Mouse (Mus musculus) skeletal muscle tissue, adult 2 months (tissue): Measurements from ENCODE around the gene Lrp2.

Source experiments
- DNase-seq: peaks from one replicate; pipeline ENCODE4 v3.0.0-alpha.2; 2012; ENCODE audit warnings: low read depth, low spot score

Lrp2 gene

DNA sequence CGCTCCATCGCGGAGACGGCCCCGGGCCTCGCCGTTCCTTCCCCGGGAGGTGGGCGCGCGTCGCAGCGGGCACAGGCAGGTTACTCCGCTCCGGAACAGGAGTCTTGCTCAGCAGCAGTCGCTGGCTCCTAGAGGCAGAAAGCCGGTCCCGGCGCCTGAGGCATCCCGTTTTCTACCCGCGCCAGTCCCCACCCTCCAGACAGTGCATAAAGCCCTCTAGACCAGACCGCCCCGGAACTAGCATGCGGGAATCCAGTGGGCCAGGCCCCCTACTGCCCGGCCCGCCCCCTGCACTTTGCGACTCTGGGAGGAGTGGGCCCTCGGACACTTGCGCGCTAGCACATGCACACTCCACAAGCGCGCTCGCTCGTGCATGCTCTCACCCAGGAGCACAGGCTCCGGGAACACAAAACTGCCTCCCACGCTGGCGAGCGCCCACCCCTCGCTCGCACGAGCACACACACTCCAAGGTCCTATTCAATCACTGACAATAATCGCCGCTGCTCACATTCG, at the start of gene Lrp2:
Lrp2 (minus strand) TSS at position 180 of the 513 bp plus-strand sequence.
- DNase-seq: no peak

DNA sequence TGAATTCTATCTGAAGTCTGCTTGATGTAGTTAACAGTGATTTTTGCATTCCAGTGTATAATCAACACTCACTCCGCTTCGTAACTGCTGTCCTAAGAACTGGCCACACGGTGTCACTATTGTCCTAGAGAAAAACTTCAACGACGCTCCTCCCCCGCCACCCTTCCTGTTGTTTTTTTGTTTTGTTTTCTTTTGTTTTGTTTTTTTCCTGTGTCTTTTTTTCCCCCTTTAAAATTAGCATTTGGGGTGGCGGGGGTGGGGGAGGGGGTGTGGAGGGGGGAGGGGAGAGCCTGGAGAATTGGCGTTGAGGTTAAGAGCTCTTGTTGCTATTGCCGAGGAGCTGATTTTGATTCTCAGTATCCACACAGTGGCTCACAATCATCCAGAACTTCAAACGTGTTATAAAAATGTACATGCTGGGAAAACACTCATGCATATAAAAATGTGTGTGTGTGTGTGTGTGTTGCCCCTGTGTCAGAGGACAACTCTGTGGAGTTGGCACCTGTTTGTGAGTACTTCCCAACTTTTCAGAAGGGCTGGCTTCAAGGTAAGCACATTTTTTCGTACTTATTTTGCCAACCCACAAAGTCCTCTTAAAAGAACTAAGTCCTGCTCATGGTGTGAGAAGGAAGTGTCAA, 49.3 kb upstream of the Lrp2 start:
- no peak for DNase-seq

DNA sequence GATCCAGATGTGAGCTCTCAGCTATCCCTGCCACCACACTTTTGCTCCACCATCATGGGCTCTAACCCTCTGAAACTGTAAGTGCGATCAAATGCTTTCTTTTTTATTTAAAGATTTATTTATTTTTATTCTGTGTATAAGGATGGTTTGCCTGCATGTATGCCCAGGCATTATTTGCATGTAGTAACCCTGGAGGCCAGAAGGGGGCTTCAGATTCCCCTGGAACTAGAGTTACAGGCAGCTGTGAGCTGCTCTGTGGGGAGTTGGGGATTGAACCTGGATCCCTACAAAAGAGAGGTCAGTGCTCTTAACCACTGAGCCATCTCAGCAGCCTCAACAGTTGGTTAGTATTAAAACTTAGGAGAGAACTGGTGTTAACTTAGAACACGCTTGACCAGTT, 45.6 kb upstream of the Lrp2 start:
- DNase-seq: no peak

DNA sequence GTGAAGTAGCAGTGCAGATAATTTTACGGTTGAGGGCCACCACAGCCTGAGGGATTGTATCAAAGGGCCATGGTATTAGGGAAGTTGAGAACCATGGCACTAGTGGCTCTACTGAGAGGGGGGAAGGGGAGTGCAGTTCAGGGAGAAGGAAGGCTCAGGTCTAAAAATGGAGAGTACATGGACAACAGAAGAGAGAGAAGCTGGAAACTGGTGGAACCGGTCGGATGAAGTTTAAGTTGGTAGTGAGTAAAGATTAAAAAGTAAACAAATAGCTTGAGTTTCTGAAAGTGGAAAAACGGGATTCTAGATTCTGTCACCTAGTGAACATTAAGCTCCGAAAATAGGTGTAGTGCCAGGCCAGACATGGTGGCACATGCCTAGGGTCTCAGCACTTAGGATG, 44.9 kb upstream of the Lrp2 start:
- DNase-seq: no peak

- DNase-seq: no peak
These were observed 44.0 kb upstream of the Lrp2 start for GRCm38 (mm10) chr2:69629914-69630313.

- DNase-seq: no peak
These were observed 43.4 kb upstream of the Lrp2 start for GRCm38 (mm10) chr2:69629215-69629614.

DNA sequence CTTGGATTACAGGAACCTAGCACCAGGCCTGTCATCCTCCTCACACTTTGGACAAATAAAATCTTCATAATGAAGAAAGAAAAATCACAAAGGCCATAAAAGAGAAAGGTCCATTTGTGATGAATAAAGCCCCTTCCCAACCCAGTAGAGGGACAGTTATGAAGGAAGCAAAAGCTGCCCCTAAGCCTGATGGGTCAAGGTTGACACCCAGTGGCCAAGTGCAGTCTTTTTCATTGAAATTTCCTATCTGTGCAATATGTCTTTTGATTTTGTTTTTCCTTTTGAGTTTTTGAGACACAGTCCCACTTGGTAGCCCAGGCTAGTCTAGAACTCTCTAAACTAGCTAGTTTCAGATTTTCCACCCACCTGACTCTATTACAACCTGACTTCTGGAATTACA, 33.4 kb upstream of the Lrp2 start:
- no peak for DNase-seq

- DNase-seq: no peak
These were observed 32.5 kb upstream of the Lrp2 start for GRCm38 (mm10) chr2:69618336-69618735.

- no peak for DNase-seq
These were observed 27.4 kb upstream of the Lrp2 start for GRCm38 (mm10) chr2:69613237-69613636.

- no peak for DNase-seq
These were observed 26.9 kb upstream of the Lrp2 start for GRCm38 (mm10) chr2:69612716-69613115.

- no peak for DNase-seq
These were observed 26.4 kb upstream of the Lrp2 start for GRCm38 (mm10) chr2:69612237-69612636.

GRCm38 (mm10) chr2:69606621-69607020, 20.8 kb upstream of the Lrp2 start:
- DNase-seq: no peak

DNA sequence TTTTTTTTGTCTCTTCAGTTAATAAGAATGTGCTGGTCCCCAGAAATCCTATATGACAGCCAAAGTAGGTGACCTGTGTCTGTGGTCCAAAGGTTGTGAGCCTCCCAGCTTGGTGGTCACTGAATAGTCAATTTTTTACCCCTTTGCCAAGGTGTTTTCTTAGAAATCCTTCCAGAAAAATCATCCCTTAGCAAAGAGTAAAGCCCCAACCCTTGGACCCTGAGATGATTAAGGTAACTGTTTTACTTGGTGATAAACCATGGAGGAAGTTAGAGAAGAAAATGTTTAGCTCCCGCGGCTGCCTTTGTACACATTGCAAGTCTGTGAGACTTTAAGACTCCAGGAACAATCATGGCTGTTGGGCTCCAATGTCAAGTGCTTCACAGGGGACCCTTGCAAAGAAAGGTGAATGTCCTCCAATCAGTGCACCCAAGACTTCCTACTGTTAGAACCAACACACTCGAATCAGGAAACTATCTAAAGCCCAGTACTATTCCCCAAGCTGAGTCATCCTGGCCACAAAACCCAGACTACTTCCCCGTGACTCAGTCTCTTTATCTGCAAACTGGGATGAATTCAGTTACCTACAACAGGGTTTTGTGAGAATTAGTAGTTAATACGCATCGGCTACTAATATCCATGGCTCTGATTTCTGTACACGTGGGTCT, 18.0 kb upstream of the Lrp2 start:
- DNase-seq: no peak

DNA sequence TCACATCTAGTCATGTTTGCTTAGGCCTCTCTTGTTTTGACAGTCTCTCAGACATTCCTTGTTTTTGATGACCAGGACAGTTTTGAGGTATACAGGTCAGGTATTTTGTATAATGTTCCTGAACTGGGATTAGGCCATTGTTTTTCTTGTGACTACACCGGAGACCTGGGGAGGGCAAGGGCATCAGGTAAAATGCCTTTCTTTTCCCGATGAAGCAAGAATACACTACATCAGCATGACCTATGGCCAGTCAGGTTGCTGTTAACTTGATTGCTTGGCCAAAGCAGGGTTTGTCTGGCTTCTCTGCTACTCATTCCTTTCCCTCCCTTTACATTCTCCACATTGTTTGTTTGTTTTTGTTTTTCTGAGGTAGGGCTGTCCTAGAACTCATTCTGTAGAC, 7.3 kb upstream of the Lrp2 start:
- no peak for DNase-seq

DNA sequence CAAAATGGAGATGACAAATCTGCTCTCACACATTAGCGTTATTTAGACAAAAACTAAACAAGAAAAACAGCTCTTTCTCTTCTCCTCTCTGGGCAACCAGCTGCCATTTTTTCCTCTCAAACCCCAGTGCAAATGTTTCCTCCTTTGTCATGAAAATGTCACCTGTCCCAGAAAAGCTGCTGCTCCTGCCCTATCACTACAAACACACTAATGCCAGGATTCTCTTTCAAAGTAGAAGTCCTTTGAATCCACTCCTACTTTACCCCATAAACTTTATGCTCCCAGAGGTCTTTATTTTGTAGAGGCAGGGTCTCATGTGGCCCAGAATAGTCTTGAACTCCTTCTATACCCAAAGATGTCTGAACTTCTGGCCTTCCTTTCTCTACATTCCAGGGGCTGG, 6.7 kb upstream of the Lrp2 start:
- no peak for DNase-seq

GRCm38 (mm10) chr2:69591966-69592505, 6.2 kb upstream of the Lrp2 start:
- DNase-seq: no peak

DNA sequence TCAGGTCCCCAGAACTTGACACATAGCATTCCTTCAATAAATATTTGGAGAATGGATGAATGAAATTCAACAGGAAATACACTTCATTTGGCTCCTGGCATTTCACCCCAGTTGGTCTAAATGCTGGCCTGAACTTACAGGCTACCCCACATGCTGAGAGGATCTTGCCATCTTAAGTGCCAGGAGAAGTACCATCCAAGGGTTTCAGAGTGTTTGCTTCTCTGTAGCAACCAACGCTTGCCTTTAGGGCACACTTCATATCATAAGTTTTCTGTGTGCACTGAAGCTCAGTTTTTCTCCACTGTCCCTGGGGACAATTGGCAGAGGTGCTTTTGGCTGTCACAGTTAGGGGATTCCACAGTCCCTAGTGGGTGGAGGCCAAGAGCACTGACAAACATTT, 4.7 kb upstream of the Lrp2 start:
- DNase-seq: no peak

DNA sequence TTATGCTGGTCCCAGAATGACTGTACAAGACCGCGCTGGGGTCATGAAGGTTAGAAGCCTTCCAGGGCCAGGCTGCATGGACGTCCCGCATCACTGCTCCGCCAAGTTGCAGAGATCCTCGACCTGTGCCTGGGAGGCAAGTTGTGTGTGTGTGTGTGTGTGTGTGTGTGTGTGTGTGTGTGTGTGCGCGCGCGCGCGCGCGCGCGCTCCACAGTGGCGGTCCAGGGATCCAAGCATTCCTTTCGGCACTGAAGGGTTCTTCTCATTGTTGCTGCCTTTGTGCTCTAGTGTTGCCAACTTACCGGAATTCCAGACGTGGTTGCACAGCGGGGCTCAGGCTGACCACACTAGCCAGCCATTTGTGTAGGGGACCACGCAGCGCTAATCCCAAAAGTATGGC, 2.0 kb upstream of the Lrp2 start:
- DNase-seq: no peak

- no peak for DNase-seq
These were observed 1.2 kb upstream of the Lrp2 start for GRCm38 (mm10) chr2:69586821-69587728.

GRCm38 (mm10) chr2:69585191-69585885, 527 bp downstream of the Lrp2 start:
- no peak for DNase-seq

DNA sequence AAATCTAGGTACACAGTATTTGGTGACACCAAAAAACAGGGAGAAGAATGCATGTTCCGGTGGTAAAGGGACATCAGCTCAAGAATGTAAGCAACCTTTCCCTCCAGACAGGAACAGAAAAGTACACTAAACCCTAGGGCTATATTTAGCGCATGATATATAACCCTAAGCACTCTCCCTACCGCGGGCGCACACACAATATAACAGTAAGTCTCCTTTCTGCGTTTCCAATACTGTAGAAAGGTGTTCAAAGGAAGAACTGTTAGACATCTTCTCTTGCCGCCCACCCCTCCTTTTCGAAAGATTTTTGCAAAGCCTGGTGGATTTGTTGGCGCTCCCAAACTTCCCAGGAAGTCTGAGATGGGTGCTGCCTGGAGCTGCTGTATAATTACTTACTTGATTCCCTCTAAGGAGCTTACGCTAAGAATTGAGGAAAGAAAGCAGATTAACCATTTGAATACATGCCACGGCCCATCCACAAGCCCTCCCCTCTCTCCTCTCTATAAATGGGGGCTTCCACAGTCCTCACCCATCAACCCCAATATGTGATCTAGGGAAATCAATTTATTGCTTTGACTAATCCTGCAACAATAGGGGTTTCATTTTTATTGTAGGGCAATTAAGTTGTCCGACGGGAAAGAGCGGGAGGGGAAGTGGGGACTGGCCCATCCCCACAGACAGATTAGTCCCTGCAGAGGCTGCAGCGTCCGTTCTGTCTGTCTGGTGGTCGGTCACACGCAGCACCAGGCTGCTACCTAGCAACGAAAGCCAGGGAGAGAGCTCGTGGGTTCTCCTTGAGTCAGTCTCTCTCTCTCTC, 1.5 kb downstream of the Lrp2 start:
- DNase-seq: no peak
